Mouse (Mus musculus): ENCODE results near the gene Cdk2ap2.

- TF ChIP-seq CTCF (IDR thresholded peaks at IDR 0.05; ENCODE audit: low read depth, low read length) (no peak), POLR2A (IDR thresholded peaks at IDR 0.05; ENCODE audit: borderline replicate concordance, low read depth, low read length) (no peak)
These were observed 2.6 kb upstream of the Cdk2ap2 start for GRCm38 (mm10) chr19:4094348-4094747.

Data from bone marrow macrophage, adult 2 months (primary cell).